Mouse (Mus musculus) thymus, adult 2 months (tissue): ENCODE data around the gene Ift81.

ENCODE experiments used
- CTCF ChIP-seq: fragments of 200-500 bp; IDR thresholded peaks from 2 replicates; pipeline ENCODE4 v1.5.1; 2012; ENCODE audit warnings: mild to moderate bottlenecking, control low read depth, low read length, moderate library complexity, borderline replicate concordance; ENCODE audit not compliant: control insufficient read depth, poor library complexity, insufficient read depth; ENCODE audit errors: extremely low read depth
- POLR2A ChIP-seq: fragments of 200-500 bp; IDR thresholded peaks from 2 replicates; pipeline ENCODE4 v1.6.1; 2012; ENCODE audit warnings: mild to moderate bottlenecking, low read length, control low read depth, moderate library complexity; ENCODE audit not compliant: control insufficient read depth, poor library complexity, insufficient read depth; ENCODE audit errors: extremely low read depth

DNA sequence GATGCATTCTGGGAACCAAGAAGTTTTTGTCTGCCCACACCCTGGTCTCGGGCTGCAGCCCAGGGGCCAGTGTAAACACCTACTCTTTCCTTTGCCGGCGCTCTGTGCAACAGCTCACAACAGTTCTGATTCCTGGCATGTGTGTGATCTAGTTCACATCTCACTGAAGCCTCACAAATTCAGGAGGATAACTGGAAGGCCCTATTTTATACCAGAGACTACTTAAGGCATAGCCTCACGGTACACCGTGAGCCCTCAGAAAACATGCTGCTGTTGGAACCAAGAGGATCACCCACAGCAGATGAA lies 39.9 kb upstream of the Ift81 start:
- no peak for TF ChIP-seq CTCF
- TF ChIP-seq POLR2A, result no peak
